Mouse (Mus musculus) stomach, adult 2 months (tissue): ENCODE data around the gene Clec4b2. TPM values are rescaled to one million over a fixed set of nuclear protein-coding genes. Genes with fewer than 3 reads are reported as not detected.

Experiments
- polyA plus RNA-seq: library from polyadenylated mRNA; depleted of rRNA; stranded (reverse); fragments of >200 nt; gene quantifications from 2 replicates; pipeline ENCODE4 v1.2.3, GENCODE M21; 2012; rRNA removed

Clec4b2 gene
- polyA plus RNA-seq, result not detected in 2 replicates

GRCm38 (mm10) chr6:123172593-123172992, at the start of gene Clec4b2:
Gene Clec4b2, plus strand, starts transcription at chr6:123172893.

GRCm38 (mm10) chr6:123229644-123230043, 57.0 kb downstream of the Clec4b2 start, which contains the start of gene Clec4n:
Gene Clec4n, plus strand, starts transcription at chr6:123229843.

Other genes with a start within 250 kb of the Clec4b2 start
- 0.12 TPM in 1 of 2 replicates, not detected in the other for gene Clec4a3, start 220.4 kb upstream of the Clec4b2 start, polyA plus RNA-seq
- gene Clec4a4, start 182.5 kb upstream of the Clec4b2 start, polyA plus RNA-seq, result not detected in 2 replicates
- gene Clec4b1, start 122.9 kb upstream of the Clec4b2 start, polyA plus RNA-seq, result 0.09 and 0.14 TPM in 2 replicates
- 0.08 and 0.19 TPM in 2 replicates for gene Clec4a2, start 66.5 kb upstream of the Clec4b2 start, polyA plus RNA-seq
- gene Clec4n, start 57.0 kb downstream of the Clec4b2 start, polyA plus RNA-seq, result 0.14 and 0.30 TPM in 2 replicates
- gene Clec4d, start 89.2 kb downstream of the Clec4b2 start, polyA plus RNA-seq, result 0.09 TPM in 1 of 2 replicates, not detected in the other
- gene Clec4e, start 117.0 kb downstream of the Clec4b2 start, polyA plus RNA-seq, result not detected in 2 replicates
- gene Vmn2r19, start 135.4 kb downstream of the Clec4b2 start, polyA plus RNA-seq, result not detected in 2 replicates
- not detected in 2 replicates for gene Vmn2r20, start 245.2 kb downstream of the Clec4b2 start, polyA plus RNA-seq